Mouse (Mus musculus) B cell, adult (primary cell): ENCODE data around the gene Pf4. TPM values are rescaled to one million over a fixed set of nuclear protein-coding genes. Genes with fewer than 3 reads are reported as not detected.

ENCODE experiments used
- total RNA-seq: library from RNA; stranded (reverse); gene quantifications from 4 replicates; pipeline ENCODE4 v1.2.4, GENCODE M21; 2023; ENCODE audit not compliant: inconsistent age

Pf4 gene
- 1.8 to 4.0 TPM in 2 of 4 replicates, not detected in the others for total RNA-seq

DNA sequence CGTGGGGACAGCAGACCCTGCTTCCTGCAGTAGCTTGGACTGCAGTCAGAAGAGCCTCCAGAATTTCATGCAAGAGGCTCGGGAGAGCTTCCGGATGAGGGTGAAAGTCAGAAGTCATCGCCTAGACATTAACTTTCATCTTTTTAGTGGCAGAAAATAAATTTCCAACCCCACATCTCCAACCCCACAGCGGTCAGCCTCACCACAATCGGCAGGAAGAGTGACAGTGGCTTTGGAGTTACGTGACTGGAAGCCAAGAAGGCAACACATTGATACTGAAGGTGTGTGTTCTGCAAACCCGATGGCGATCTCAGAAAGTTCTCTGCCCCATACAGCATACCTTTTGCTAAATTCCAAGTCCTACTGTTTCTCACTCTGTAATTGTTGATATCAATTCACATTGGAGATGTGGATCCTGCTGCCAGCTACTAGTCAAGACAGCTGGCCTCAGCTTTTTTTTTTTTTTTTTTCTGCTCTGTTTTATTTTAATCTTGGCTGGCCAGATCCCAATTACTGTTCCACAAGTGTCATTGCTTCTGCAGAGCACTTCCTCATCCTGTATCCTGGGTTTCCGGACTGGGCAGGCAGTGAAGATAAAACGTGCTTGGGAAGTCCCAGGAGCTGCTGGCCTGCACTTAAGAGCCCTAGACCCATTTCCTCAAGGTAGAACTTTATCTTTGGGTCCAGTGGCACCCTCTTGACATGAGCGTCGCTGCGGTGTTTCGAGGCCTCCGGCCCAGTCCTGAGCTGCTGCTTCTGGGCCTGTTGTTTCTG, at the start of gene Pf4:
TSS of gene Pf4 (plus strand) at position 556 of the 774 bp plus-strand sequence.

DNA sequence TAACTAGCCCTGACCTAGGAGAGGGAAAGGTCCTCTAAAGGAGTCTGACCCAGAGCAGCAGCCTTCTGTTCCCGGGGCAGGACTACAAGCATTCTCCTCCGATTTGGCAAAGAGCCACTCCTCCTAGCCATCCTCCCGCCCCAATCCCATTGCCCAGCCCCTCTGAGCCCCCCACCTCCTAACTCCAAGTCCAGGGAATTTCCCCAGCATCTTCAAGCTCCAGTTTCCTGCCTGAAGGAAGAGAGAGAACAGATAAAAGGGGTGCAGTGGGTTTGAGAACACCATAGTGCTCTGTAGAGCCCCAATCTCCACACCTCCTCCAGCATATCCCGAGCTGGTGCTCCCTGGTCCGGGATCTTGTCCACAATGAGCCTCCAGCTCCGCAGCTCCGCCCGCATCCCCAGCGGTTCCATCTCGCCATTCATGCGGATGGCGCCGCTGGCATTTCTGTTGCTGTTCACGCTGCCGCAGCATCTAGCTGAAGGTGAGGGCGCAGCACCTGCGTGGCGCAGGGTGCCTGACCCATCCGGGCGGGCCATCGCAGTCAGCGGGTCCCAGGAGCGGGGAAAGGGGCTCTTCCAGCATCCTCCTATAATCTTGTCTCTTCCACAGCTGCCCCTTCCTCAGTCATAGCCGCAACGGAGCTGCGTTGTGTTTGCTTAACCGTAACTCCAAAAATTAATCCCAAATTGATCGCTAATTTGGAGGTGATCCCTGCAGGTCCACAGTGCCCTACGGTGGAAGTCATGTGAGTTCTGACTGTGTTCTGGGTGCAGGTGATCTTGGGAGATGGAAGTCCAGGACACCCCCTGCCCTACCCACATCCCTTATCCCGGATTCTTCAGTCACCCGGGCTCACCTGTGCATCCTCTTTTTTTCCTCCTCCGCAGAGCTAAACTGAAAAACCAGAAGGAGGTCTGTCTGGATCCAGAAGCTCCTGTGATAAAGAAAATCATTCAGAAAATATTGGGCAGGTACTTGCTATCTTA, 12.9 kb upstream of the Pf4 start, which contains the start of gene Cxcl5:
TSS of gene Cxcl5 (plus strand) at position 284 of the 989 bp plus-strand sequence.

DNA sequence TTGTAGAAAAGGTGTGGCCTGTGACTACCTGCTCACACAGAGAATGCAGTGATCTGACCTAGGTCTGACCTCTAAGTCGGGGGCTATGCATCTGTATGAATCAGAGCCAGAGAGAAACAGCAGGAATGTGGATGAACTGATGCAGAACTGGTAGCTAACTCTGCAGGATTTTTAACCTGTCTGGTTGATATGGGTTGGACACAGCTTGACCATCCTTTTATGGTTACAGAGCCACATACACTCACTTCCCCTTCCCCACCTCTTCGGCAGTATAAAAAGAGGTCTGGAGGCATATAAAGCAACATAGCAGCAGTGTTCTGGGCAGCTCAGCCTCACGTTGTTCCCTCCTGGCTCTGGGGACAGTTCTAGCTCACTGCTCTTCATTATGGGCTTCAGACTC, 4.0 kb upstream of the Pf4 start, which contains the start of gene Ppbp:
TSS of gene Ppbp (plus strand) at position 301 of the 400 bp plus-strand sequence.

DNA sequence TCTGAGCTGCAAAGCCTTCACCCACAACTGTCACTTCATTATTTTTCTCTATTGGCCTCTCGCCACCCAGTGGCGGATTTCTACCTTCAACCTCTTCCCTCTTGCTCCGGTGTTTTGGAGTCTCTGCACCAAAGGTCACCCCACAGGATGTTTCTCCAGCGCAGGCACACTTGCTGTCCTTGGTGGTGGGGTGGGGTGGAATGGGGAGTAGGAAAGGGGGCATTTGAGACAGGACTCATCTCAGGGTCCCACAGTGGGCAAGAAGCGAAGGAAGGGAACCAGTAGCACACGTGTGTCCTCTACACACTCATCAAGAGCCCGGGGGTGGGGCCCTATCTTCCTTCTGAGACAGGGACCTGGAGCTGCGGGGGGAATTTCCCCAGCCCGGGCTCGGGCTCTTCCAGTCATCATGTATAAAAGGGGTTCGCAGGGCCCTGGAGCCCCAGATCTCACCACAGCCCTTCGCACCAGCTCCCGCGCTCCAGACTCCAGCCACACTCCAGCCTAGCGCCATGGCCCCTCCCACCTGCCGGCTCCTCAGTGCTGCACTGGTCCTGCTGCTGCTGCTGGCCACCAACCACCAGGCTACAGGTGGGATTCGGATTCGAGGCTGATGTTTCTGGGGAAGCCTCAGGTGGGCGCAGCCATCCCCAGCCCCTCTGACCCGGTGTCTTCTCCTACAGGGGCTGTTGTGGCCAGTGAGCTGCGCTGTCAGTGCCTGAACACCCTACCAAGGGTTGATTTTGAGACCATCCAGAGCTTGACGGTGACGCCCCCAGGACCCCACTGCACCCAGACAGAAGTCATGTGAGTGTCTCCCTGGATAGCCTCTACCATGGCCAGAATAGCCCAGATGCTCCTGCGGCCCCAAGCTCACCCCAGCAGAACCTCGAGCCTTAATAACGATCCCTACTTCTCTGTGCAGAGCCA, 13.7 kb downstream of the Pf4 start, which contains the start of gene Cxcl3:
TSS of gene Cxcl3 (plus strand) at position 445 of the 930 bp plus-strand sequence.

DNA sequence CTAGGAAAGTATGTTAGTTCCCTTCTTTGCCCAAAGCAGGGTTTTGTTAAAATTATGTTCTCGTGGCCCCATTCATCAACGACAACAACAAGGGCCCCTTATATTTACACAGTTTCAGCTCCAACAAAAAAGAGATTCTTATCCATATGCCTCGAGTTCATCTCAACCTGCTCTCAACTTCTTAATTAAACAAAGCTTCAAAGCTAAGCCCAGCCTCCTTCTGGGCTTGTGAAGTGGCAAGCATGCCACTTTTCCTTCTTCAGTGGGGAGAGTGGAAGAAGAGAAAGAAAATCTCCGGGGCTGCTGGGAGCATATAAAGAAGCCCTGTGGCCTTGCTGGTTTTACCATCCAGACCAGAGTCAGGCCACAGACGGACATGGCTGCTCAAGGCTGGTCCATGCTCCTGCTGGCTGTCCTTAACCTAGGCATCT, 22.0 kb downstream of the Pf4 start, which contains the start of gene Cxcl15:
TSS of gene Cxcl15 (plus strand) at position 340 of the 431 bp plus-strand sequence.

Other genes with a start within 250 kb of the Pf4 start
- not detected in 4 replicates for gene 5830473C10Rik, start 211.3 kb upstream of the Pf4 start, total RNA-seq
- gene Rassf6, start 131.8 kb upstream of the Pf4 start, total RNA-seq = 2.4 to 4.6 TPM (median 3.2 TPM) in 4 replicates
- not detected in 4 replicates for gene Cxcl5, start 13.1 kb upstream of the Pf4 start, total RNA-seq
- 2.0 to 2.9 TPM (median 2.7 TPM) in 4 replicates for gene Ppbp, start 3.9 kb upstream of the Pf4 start, total RNA-seq
- gene Cxcl3, start 13.7 kb downstream of the Pf4 start, total RNA-seq = not detected in 4 replicates
- gene Cxcl15, start 22.1 kb downstream of the Pf4 start, total RNA-seq = not detected in 4 replicates
- not detected in 4 replicates for gene Cxcl1, start 118.8 kb downstream of the Pf4 start, total RNA-seq
- 0.48 to 0.67 TPM (median 0.55 TPM) in 3 of 4 replicates, not detected in the other for gene Cxcl2, start 131.4 kb downstream of the Pf4 start, total RNA-seq
- gene Mthfd2l, start 158.7 kb downstream of the Pf4 start, total RNA-seq = 1.5 to 4.2 TPM (median 2.2 TPM) in 4 replicates